Mouse (Mus musculus) testis, adult 2 months (tissue): Measurements from ENCODE around the gene Apoo.
"Not testable (repeated sequence)": the region's sequence is repeated elsewhere in the genome, so short reads cannot be mapped to it uniquely, and the experiment has no call there.

Experiments
- CTCF ChIP-seq: fragments of 200-500 bp; IDR thresholded peaks from 2 replicates; pipeline ENCODE4 v1.5.1; 2012; ENCODE audit warnings: low read depth, mild to moderate bottlenecking, inconsistent platforms, low read length, moderate library complexity; ENCODE audit not compliant: control insufficient read depth, insufficient read depth, insufficient replicate concordance
- POLR2A ChIP-seq: fragments of 200-500 bp; IDR thresholded peaks from 2 replicates; pipeline ENCODE4 v1.6.1; 2012; ENCODE audit warnings: low read depth, mild to moderate bottlenecking, inconsistent platforms, low read length, moderate library complexity; ENCODE audit not compliant: control insufficient read depth

DNA sequence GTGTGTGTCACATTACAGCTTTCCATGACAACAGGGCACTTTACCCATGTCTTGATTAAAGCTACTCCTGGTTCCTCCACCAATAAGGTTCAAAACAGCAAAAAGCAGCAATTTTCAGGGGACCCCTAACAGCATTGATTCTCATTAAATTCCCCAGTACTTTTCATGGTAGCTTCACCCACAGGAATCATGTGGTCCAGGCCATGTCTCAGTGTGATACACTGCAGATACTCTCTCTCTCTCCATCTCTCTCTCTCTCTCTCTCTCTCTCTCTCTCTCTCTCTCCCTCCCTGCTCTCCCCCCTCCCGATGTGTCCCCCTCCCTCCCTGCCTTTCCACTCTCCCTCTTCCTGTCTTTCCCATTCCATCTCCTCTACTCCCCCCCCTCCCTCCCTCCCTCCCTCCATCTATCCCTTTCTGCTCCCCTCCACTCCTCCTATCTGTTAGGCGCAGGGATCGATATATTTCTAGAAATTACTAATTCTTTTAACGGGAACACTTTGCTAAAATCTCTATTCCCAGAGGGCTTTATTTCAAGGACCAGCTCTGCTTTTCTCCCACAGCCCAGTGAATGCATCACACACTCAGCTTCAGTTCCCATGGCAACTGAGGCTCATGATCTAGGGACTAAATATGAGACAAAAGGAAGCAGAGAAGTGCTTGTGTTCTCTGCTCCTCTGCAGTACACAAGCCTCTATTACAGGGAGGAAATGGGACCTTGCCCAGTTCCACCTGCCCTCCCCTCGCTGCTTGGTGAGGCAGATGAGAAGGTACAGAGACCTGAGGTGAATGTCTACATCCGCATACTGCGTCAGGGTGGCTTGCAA, 95.9 kb downstream of the Apoo start:
- not testable (repeated sequence) for TF ChIP-seq CTCF, POLR2A
